Mouse (Mus musculus) ovary, postnatal 36 days (tissue): ENCODE measurements around the gene Npas1.

Experiments
- DNase-seq: peaks from one replicate; pipeline ENCODE4 v3.0.0; 2022; ENCODE audit warnings: low spot score, mixed read lengths

Npas1 gene

GRCm38 (mm10) chr7:16477628-16478027 lies at the start of gene Npas1:
Gene Npas1 (minus strand): TSS chr7:16477728.
- no peak for DNase-seq

- DNase-seq, result no peak
Measured at GRCm38 (mm10) chr7:16525995-16526394, 48.5 kb upstream of the Npas1 start.

GRCm38 (mm10) chr7:16525448-16525847 lies 47.9 kb upstream of the Npas1 start:
- DNase-seq, result no peak

GRCm38 (mm10) chr7:16524308-16524707 lies 46.8 kb upstream of the Npas1 start:
- no peak for DNase-seq

- no peak for DNase-seq
Measured at GRCm38 (mm10) chr7:16519310-16519709, 41.8 kb upstream of the Npas1 start.

GRCm38 (mm10) chr7:16517198-16517597 lies 39.7 kb upstream of the Npas1 start:
- DNase-seq, result no peak

GRCm38 (mm10) chr7:16507284-16507683 lies 29.8 kb upstream of the Npas1 start:
- DNase-seq, result peak; percentile 48

- DNase-seq, result no peak
Measured at GRCm38 (mm10) chr7:16505226-16505593, 27.7 kb upstream of the Npas1 start.

- no peak for DNase-seq
Measured at GRCm38 (mm10) chr7:16504573-16505225, 27.2 kb upstream of the Npas1 start.

GRCm38 (mm10) chr7:16501571-16501970 lies 24.0 kb upstream of the Npas1 start:
- no peak for DNase-seq

- DNase-seq, result no peak
Measured at GRCm38 (mm10) chr7:16499671-16500104, 22.2 kb upstream of the Npas1 start.

GRCm38 (mm10) chr7:16496260-16496659 lies 18.7 kb upstream of the Npas1 start:
- no peak for DNase-seq

- DNase-seq, result peak; percentile 27
Measured at GRCm38 (mm10) chr7:16493361-16493760, 15.8 kb upstream of the Npas1 start.

- no peak for DNase-seq
Measured at GRCm38 (mm10) chr7:16492211-16492610, 14.7 kb upstream of the Npas1 start.

GRCm38 (mm10) chr7:16491759-16492158 lies 14.2 kb upstream of the Npas1 start:
- DNase-seq, result peak; percentile 46

- DNase-seq, result no peak
Measured at GRCm38 (mm10) chr7:16489948-16490347, 12.4 kb upstream of the Npas1 start.

GRCm38 (mm10) chr7:16488816-16489215 lies 11.3 kb upstream of the Npas1 start:
- no peak for DNase-seq

- peak; percentile 31 for DNase-seq
Measured at GRCm38 (mm10) chr7:16476600-16476989, 933 bp downstream of the Npas1 start.

- DNase-seq, result no peak
Measured at GRCm38 (mm10) chr7:16475764-16476599, 1.5 kb downstream of the Npas1 start.

- no peak for DNase-seq
Measured at GRCm38 (mm10) chr7:16475321-16475720, 2.2 kb downstream of the Npas1 start.

- no peak for DNase-seq
Measured at GRCm38 (mm10) chr7:16474445-16474844, 3.1 kb downstream of the Npas1 start.

- no peak for DNase-seq
Measured at GRCm38 (mm10) chr7:16473847-16474246, 3.7 kb downstream of the Npas1 start.

GRCm38 (mm10) chr7:16472116-16472709 lies 5.3 kb downstream of the Npas1 start:
- DNase-seq, result no peak
